Mouse (Mus musculus): ENCODE measurements around the gene Dnaic2. TPM values are rescaled to one million over a fixed set of nuclear protein-coding genes. Genes with fewer than 3 reads are reported as not detected.

The Dnaic2 gene
- polyA plus RNA-seq, 1 experiment from 2014 or later, result 6.3 TPM

DNA sequence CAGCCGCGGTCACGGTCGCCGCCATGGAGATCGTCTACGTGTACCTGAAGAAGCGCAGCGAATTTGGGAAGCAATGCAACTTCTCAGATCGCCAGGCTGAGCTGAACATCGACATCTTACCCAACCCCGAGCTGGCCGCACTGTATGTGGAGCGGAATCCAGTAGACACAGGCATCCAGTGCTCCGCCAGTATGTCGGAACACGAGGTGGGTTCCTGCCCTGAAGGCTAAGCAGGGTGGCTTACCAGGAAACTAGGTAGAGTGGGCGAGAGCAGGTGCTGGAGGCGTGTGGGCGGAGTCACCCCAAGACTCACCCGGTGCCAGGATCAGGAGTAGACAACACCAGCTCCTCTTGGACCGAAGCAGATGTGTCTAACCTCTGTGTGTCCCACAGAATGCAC is 5.7 kb downstream of the Dnaic2 start:
- peaks cover 36% of the 10 kb centered on the region for H3K4me1 ChIP-seq (replicated peaks)
- H3K36me3 ChIP-seq, result no peaks in the 10 kb centered on the region
- no peaks in the 10 kb centered on the region for H3K9me3 ChIP-seq
- 81% methylated on average over 22 of the region's 22 CpGs for WGBS
- no peak for DNase-seq (ENCODE audit: low spot score)
- no peak overlapping the region for H3K4me3 ChIP-seq
- H3K27ac ChIP-seq, result no peak overlapping the region
- H3K27me3 ChIP-seq (ENCODE audit: insufficient read depth, poor library complexity, severe bottlenecking), result peaks cover 12% of the 10 kb centered on the region

DNA sequence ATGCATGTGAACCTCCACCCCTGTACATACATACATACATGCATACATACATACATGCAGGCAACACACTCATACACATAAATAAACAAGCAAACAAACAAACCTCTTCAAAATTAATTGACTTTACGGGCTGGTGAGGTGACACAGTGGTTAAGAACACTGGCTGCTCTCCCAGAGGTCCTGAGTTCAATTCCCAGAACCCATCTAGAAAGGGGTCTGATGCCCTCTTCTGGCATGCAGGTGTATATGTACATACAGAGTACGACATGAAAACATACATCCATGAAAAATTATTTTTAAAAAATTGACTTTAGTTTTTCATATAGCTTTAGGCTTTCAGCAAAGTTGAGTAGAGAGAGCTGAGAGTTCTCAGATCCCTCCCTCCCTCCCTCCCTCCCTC is 8.9 kb downstream of the Dnaic2 start:
- H3K27me3 ChIP-seq (ENCODE audit: insufficient read depth, poor library complexity, severe bottlenecking), result peaks cover 21% of the 10 kb centered on the region
- no peaks in the 10 kb centered on the region for H3K36me3 ChIP-seq
- peaks cover 23% of the 10 kb centered on the region for H3K4me1 ChIP-seq (replicated peaks)
- WGBS, result 85% methylated on average over 2 of the region's 2 CpGs
- no peak overlapping the region for H3K4me3 ChIP-seq
- no peak for DNase-seq (ENCODE audit: low spot score)
- no peaks in the 10 kb centered on the region for H3K9me3 ChIP-seq
- H3K27ac ChIP-seq, result no peak overlapping the region

DNA sequence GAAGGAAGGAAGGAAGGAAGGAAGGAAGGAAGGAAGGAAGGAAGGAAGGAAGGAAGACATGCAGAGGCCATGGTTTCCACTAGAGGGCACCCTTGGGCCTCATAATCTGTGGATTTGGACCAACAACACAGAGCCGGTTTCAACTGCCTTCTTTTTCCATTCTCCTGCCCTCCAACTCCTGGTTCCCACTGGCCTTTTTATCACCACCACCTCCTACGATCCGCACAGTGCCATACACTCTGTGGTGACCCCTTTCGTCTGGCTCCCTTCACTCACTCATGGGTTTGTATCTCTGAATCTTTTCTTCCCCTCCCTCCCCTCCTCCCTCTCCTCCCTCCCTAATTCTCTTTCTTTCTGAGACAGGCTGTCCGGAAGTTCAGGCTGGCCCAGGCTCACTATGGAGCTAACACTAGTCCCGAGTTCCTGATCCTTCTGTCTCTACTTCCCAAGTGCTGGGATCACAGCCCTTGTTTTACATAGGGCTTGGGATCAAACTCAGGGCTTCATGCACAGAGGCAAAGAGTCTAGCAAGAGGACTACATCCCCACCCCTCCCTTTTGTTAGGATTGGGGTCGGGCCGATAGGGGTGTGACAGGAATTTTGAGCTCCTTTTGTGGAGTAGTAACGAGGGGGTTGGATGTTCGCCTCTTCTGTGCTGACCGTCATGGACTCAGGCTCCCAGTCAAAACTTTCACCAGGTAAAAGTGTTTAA is 9.9 kb downstream of the Dnaic2 start:
- WGBS, result 30% methylated on average over 11 of the region's 11 CpGs
- Histone ChIP-seq H3K4me3 (peak overlapping the region; percentile 16; the same call in 1 of the 2 replicates), H3K27ac (peak overlapping the region; percentile 87), H3K9me3 (no peaks in the 10 kb centered on the region), H3K27me3 (ENCODE audit: insufficient read depth, poor library complexity, severe bottlenecking) (peaks cover 21% of the 10 kb centered on the region), H3K36me3 (no peaks in the 10 kb centered on the region), H3K4me1 (replicated peaks) (peaks cover 33% of the 10 kb centered on the region)
- peak; percentile 63 for DNase-seq (ENCODE audit: low spot score)

DNA sequence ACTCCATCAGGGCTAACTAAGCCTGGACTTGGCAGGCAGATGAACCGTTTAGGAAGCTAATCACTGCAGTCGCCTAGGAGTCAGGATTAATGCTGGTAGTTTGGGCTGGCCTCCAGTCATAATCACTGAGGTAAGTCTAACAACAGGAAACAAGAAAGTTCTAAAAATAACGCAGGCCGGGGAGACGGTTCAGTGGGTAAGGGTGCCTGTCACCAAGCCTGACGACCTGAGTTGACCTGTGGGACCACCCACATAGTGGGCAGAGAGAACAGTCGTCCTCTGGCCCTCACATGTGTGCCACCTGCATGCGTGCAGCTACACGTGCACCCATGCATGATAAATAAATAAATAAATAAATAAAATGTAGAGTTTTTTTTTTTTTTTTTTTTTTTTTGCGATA is 13.4 kb downstream of the Dnaic2 start:
- WGBS, result 40% methylated on average over 10 of the region's 10 CpGs
- Histone ChIP-seq H3K9me3 (no peaks in the 10 kb centered on the region), H3K27me3 (ENCODE audit: insufficient read depth, poor library complexity, severe bottlenecking) (peaks cover 37% of the 10 kb centered on the region), H3K27ac (peak overlapping the region; percentile 63), H3K36me3 (no peaks in the 10 kb centered on the region), H3K4me1 (replicated peaks) (peaks cover 44% of the 10 kb centered on the region), H3K4me3 (no peak overlapping the region)
- DNase-seq (ENCODE audit: low spot score), result peak; percentile 52

DNA sequence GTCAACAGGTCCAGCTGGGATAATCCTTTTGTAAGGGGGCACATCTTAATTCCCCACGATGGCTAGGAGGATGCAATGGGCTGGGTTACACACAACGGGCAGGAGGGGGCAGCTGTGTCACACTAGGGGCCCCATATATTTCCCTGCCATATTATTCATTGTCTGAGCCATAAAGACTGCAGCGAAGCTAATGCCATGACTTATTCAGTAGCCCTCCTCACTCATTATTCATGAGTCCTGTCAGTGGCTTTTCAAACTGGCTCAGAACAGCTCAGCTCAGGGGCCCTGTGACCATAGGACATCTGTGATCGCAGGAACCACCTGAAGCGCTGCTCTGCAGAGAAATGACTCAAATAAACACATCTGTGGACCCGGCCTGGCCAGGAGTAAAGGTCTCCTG is 14.2 kb downstream of the Dnaic2 start:
- 20% methylated on average over 6 of the region's 6 CpGs for WGBS
- Histone ChIP-seq H3K27ac (peak overlapping the region; percentile 86), H3K9me3 (no peaks in the 10 kb centered on the region), H3K27me3 (ENCODE audit: insufficient read depth, poor library complexity, severe bottlenecking) (peaks cover 43% of the 10 kb centered on the region), H3K4me3 (0 out of 2 replicates have a peak overlapping the region, but pooled peaks have one; percentile 1), H3K4me1 (replicated peaks) (peaks cover 44% of the 10 kb centered on the region), H3K36me3 (no peaks in the 10 kb centered on the region)
- DNase-seq (ENCODE audit: low spot score), result peak; percentile 65

DNA sequence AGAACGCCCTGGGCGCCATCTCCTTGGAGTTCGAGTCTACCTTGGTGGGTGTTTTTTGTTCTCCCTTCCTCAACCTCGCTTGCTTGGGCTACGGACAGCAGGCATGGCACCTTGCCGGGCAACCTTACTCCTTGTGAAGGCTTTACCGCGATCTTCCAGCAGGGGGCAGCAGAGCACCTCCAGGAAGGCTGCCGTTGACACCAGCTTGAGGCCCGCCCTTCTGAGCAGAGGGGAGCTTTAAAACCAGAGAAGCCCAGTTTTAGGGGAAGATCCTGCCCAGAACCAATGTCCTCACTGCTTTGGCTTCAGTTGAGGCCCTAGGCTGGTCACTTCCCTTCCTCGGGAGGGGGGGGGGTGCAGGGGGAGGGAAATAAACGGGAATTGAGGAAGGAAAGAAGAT is 17.9 kb downstream of the Dnaic2 start:
- 1% methylated on average over 12 of the region's 12 CpGs for WGBS

DNA sequence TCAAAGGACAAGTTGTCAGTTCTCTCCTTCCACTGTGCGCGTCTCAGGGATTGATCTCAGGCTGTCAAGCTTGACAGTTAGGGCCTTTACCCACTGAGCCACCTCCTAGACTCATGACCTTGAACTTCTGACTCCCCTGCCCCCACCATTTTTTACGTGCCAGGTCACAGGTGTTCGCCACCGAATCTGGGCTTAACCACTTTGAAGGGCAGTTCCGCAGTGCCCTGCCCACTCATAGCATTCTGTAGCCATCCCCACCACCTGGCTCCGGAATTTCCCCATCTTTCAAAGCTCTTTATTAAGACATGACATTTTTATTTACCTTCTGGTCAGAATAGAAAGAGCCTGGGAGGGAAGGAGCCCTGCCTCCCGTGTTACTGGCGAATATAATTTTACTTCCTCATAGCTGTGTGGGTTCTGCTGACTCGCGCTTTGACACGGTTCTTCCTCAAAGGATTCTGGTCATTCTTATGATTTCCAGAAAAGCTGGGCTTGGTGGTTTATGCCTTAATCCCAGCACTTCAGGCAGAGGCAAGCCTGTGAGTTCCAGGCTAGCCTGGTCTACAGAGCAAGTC is 20.4 kb downstream of the Dnaic2 start:
- WGBS, result 87% methylated on average over 12 of the region's 12 CpGs
- H3K27ac ChIP-seq, result no peak overlapping the region
- H3K4me1 ChIP-seq (replicated peaks), result peaks cover 9% of the 10 kb centered on the region
- no peak overlapping the region for H3K4me3 ChIP-seq
- H3K9me3 ChIP-seq, result no peaks in the 10 kb centered on the region
- H3K27me3 ChIP-seq (ENCODE audit: insufficient read depth, poor library complexity, severe bottlenecking), result peaks cover 30% of the 10 kb centered on the region
- no peaks in the 10 kb centered on the region for H3K36me3 ChIP-seq
- DNase-seq (ENCODE audit: low spot score), result no peak

More for the DNA sequence above, 17.9 kb downstream of the Dnaic2 start:
- H3K36me3 ChIP-seq, result no peaks in the 10 kb centered on the region
- H3K4me3 ChIP-seq, result no peak overlapping the region
- peak overlapping the region; percentile 76 for H3K27ac ChIP-seq
- H3K27me3 ChIP-seq (ENCODE audit: insufficient read depth, poor library complexity, severe bottlenecking), result peaks cover 32% of the 10 kb centered on the region
- DNase-seq (ENCODE audit: low spot score), result peak; percentile 93
- no peaks in the 10 kb centered on the region for H3K9me3 ChIP-seq
- H3K4me1 ChIP-seq (replicated peaks), result peaks cover 30% of the 10 kb centered on the region

DNA sequence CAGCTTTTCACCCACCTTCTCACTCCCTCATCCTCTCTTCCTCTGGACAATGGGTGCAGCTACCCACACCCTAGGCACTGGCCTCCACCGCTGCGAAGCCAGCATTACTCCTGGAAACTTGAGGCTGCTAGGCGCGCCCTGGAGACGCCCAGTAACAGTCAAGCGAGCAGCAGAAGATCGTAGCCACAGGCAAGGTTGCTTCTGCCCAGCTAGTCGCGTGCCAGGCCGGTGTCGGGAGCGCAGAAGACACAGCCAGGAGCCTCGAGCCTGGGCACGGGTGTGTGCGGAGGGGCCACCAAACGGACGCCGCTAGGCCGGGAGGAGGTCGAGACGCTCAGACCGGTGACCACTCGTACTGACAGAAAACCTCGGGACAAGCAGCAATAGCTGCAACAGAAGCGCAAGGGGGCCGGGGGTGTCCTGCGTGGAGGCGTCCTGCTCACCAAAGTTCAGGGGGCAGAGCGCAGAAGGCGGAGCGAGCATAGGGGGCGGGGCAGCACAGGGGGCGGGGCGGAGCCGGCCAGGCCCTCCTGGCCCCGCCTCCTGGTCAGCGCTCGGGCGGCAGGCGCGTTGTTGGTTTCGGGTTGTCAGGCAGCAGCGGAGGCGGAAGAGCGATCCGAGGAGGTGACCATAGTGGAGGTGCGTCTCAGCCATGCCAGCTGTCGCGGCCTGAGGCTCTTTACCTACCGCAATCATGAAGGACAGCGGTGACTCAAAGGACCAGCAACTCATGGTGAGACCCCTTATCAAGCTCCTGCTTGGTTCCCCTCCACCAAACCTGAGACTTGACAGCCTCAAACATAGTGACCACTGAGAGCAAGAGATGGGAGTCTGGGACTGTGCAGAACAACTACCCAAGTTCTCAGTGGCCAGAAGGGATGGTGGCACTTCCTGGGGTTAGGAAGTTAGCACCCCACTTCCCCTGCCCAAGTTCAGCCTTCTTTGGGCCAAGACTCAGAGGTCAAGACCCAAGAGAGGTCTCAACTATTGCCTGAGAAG is 37.9 kb downstream of the Dnaic2 start, which contains the start of gene Kif19a:
Gene Kif19a, plus strand, starts transcription at position 569 of the 999 bp plus-strand sequence.
- Histone ChIP-seq H3K9me3 (no peaks in the 10 kb centered on the region), H3K27me3 (ENCODE audit: insufficient read depth, poor library complexity, severe bottlenecking) (peaks cover 53% of the 10 kb centered on the region), H3K36me3 (no peaks in the 10 kb centered on the region), H3K27ac (peak within 1 kb of the TSS; percentile 75), H3K4me1 (replicated peaks) (peaks cover 35% of the 10 kb centered on the region), H3K4me3 (peak within 1 kb of the TSS; percentile 62)
- peak; percentile 76 for DNase-seq (ENCODE audit: low spot score)
- WGBS, result 3% methylated on average over 51 of the region's 51 CpGs

DNA sequence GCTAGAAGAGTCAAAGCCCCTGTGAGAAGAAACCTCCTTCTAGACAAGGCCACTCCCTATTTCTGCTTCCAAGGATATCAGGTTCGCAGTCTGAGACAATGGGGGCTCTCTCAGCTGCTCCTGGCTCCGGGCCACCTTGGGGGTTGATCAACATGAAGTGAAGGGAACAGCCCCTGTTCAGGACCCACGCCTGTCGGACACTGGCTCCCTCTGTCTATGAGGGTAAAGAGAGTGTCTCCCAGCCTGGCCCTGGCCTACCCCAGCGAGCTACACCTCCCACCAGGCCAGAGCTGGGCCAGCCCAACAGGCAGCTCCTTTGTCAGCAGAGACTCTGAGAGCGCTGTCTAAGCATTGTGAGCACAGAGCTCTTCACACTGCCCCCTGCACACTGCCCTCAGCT is 42.7 kb downstream of the Dnaic2 start:
- no peaks in the 10 kb centered on the region for H3K36me3 ChIP-seq
- peaks cover 65% of the 10 kb centered on the region for H3K4me1 ChIP-seq (replicated peaks)
- no peaks in the 10 kb centered on the region for H3K9me3 ChIP-seq
- peaks cover 38% of the 10 kb centered on the region for H3K27me3 ChIP-seq (ENCODE audit: insufficient read depth, poor library complexity, severe bottlenecking)
- peak overlapping the region; percentile 73 for H3K27ac ChIP-seq
- WGBS, result 38% methylated on average over 6 of the region's 6 CpGs
- no peak for DNase-seq (ENCODE audit: low spot score)
- no peak overlapping the region for H3K4me3 ChIP-seq

DNA sequence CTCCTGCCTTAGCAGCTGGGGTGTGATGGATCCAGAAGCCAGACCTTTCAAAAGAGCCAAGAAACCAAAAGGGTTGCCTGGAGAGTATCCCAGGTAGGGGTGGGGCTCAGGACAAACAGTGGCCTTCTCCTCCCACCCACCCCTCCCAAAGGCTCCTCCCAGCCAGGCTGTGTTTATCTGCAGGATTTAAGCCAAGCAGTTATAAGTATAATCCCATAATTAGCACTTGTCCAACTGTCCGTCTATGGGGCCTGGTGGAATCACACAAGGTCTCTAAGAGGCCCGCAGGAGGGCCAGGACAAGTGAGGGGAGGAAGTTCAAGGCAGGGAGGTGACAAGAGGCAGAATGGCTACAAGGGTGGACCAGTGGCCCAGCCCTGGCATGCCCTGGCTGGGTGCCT is 44.7 kb downstream of the Dnaic2 start:
- Histone ChIP-seq H3K36me3 (no peaks in the 10 kb centered on the region), H3K4me1 (replicated peaks) (peaks cover 65% of the 10 kb centered on the region), H3K9me3 (no peaks in the 10 kb centered on the region), H3K4me3 (no peak overlapping the region), H3K27me3 (ENCODE audit: insufficient read depth, poor library complexity, severe bottlenecking) (peaks cover 18% of the 10 kb centered on the region), H3K27ac (no peak overlapping the region; the same call in 1 of the 2 replicates)
- no peak for DNase-seq (ENCODE audit: low spot score)
- 83% methylated on average over 2 of the region's 2 CpGs for WGBS

DNA sequence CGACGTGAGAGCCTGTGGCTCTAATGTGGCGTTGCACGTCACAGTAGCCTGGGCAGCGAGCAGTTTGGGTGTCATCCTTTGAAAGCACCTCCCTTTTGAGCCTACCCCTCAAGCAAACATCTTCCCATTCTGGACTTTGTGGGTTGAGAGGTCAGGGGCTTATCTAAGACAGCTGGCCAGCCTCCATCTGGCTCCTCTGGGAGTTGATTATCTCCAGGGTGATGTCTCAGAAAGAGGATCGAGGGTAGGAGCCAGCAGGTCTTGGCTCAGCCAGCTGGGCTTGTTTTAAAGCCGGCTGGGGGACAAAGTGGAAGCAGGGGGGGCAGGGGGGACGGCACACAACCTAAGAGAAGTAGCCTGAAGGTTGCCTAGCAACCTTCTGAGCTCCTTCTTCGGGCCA is 52.9 kb downstream of the Dnaic2 start:
- Histone ChIP-seq H3K9me3 (no peaks in the 10 kb centered on the region), H3K4me1 (replicated peaks) (peaks cover 65% of the 10 kb centered on the region), H3K36me3 (no peaks in the 10 kb centered on the region), H3K4me3 (no peak overlapping the region), H3K27ac (peak overlapping the region; percentile 68), H3K27me3 (ENCODE audit: insufficient read depth, poor library complexity, severe bottlenecking) (peaks cover 48% of the 10 kb centered on the region)
- DNase-seq (ENCODE audit: low spot score), result peak; percentile 56
- 37% methylated on average over 9 of the region's 9 CpGs for WGBS

DNA sequence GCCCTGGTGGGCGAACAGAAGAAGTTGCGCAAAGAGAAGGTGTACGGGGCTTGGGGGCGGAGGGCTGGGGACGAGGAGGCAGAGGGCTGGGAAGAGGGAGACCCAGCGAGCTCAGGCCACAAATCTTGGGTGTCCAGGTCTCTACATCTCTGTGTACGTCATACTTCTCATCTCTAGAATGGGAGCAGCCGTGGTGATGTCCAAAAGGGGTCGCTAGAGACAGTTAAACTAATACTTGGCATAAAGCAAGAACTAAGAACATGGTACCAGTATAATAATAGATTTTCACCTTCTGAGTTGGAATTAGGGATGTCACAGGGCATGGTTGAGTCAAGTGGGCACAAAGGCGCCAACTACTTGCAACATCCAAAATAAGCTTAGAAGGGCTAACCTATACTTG is 58.7 kb downstream of the Dnaic2 start:
- Histone ChIP-seq H3K27me3 (ENCODE audit: insufficient read depth, poor library complexity, severe bottlenecking) (peaks cover 92% of the 10 kb centered on the region), H3K4me3 (peak overlapping the region; percentile 46), H3K36me3 (peaks cover 1% of the 10 kb centered on the region; the same call in 1 of the 2 replicates), H3K27ac (peak overlapping the region; percentile 73), H3K4me1 (replicated peaks) (peaks cover 54% of the 10 kb centered on the region), H3K9me3 (no peaks in the 10 kb centered on the region)
- WGBS, result 50% methylated on average over 10 of the region's 10 CpGs
- no peak for DNase-seq (ENCODE audit: low spot score)

All from hindbrain, embryonic 10.5 days (tissue).